Mouse (Mus musculus) liver, embryonic 14 days (tissue): Measurements from ENCODE around the gene Cnr1. TPM values are rescaled to one million over a fixed set of nuclear protein-coding genes. Genes with fewer than 3 reads are reported as not detected.

Source experiments
- polyA plus RNA-seq: library from polyadenylated mRNA; depleted of rRNA; stranded (reverse); fragments of >200 nt; gene quantifications from 2 replicates; pipeline ENCODE4 v1.2.3, GENCODE M21; 2012; rRNA removed

The Cnr1 gene
- 0.05 and 0.10 TPM in 2 replicates for polyA plus RNA-seq

DNA sequence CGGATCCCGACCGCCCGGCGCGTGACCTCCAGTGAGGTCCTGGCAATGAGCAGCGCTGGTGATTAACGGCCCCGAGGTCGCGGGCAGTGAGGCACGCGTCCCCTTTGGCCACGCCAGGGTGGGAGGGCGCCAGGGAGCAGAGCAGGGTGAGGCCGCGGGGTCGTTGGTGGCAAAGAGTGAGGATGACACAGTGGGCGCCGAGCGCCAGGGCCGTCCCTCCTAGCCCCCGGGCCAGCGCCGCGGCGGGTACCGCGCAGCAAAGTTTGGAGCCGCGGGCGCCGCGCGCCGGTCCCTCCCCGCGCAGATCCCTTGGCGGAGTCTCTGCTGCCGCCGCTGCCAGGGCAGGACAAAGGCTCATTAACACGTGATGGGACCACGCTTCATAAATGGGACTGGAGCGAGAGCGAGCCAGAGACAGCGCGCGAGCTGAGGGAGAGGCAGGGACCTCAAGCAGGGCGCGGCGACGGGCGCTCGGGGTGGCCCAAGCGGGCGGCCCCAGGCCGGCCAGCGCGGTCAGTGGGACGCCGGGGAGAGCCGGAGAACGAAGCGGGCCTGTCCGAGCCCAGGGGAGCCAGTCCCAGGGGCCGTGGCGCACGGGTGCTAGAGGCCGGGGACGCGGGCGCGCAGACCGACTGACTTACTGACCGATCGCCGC lies at the start of gene Cnr1:
Gene Cnr1, plus strand, starts transcription at position 360 of the 655 bp plus-strand sequence.

Other genes starting within 250 kb of the Cnr1 start
- 0.05 TPM in 2 replicates for gene Spaca1, start 125.6 kb downstream of the Cnr1 start, polyA plus RNA-seq